Mouse (Mus musculus): ENCODE data around the gene Bspry. TPM values are rescaled to one million over a fixed set of nuclear protein-coding genes. Genes with fewer than 3 reads are reported as not detected.

Bspry gene
- polyA plus RNA-seq, 1 experiment from 2014 or later = 38.2 TPM

- DNase-seq (ENCODE audit: low spot score) = no peak
- H3K27me3 ChIP-seq (ENCODE audit: insufficient read depth, low read length) = no peaks in the 10 kb centered on the region
- peak overlapping the region; percentile 13; the same call in 1 of the 2 replicates for H3K27ac ChIP-seq
- H3K4me2 ChIP-seq (ENCODE audit: low read length) = no peak overlapping the region
- H3K4me1 ChIP-seq (replicated peaks; ENCODE audit: insufficient read depth, low read length) = no peaks in the 10 kb centered on the region
- TF ChIP-seq CTCF (IDR thresholded peaks at IDR 0.05; ENCODE audit: low read depth) = no peak
- ATAC-seq (replicated peaks; ENCODE audit: low FRiP score, low read depth) = peak; percentile 38; the same call in 1 of the 2 replicates
- H3K9me3 ChIP-seq (replicated peaks; ENCODE audit: low read length) = no peaks in the 10 kb centered on the region
- H3K4me3 ChIP-seq (replicated peaks; ENCODE audit: low read depth, low read length) = no peak overlapping the region
- H3K9ac ChIP-seq (ENCODE audit: low read depth, low read length) = no peak overlapping the region
- H3K36me3 ChIP-seq (ENCODE audit: insufficient read depth, low read length) = peaks cover 40% of the 10 kb centered on the region
- 67% methylated on average over 5 of the region's 5 CpGs for WGBS
Measured at GRCm38 (mm10) chr4:62508839-62509238, 29.0 kb downstream of the Bspry start.

- no peak for TF ChIP-seq CTCF (IDR thresholded peaks at IDR 0.05; ENCODE audit: low read depth)
- no peak for DNase-seq (ENCODE audit: low spot score)
- H3K36me3 ChIP-seq (ENCODE audit: insufficient read depth, low read length) = peaks cover 40% of the 10 kb centered on the region
- H3K9ac ChIP-seq (ENCODE audit: low read depth, low read length) = no peak overlapping the region
- no peaks in the 10 kb centered on the region for H3K9me3 ChIP-seq (replicated peaks; ENCODE audit: low read length)
- no peak overlapping the region for H3K4me3 ChIP-seq (replicated peaks; ENCODE audit: low read depth, low read length)
- ATAC-seq (replicated peaks; ENCODE audit: low FRiP score, low read depth) = no peak
- H3K27ac ChIP-seq = no peak overlapping the region
- H3K4me2 ChIP-seq (ENCODE audit: low read length) = no peak overlapping the region
- H3K4me1 ChIP-seq (replicated peaks; ENCODE audit: insufficient read depth, low read length) = no peaks in the 10 kb centered on the region; the same call in 1 of the 2 replicates
- H3K27me3 ChIP-seq (ENCODE audit: insufficient read depth, low read length) = no peaks in the 10 kb centered on the region
- 77% methylated on average over 11 of the region's 11 CpGs for WGBS
Measured at GRCm38 (mm10) chr4:62509946-62510345, 30.1 kb downstream of the Bspry start.

GRCm38 (mm10) chr4:62513998-62514506 is 34.2 kb downstream of the Bspry start:
- no peak; the same call in 1 of the 2 replicates for TF ChIP-seq CTCF (IDR thresholded peaks at IDR 0.05; ENCODE audit: low read depth)
- no peak overlapping the region for H3K4me2 ChIP-seq (ENCODE audit: low read length)
- no peak overlapping the region for H3K4me3 ChIP-seq (replicated peaks; ENCODE audit: low read depth, low read length)
- H3K9me3 ChIP-seq (replicated peaks; ENCODE audit: low read length) = no peaks in the 10 kb centered on the region
- ATAC-seq (replicated peaks; ENCODE audit: low FRiP score, low read depth) = no peak
- H3K4me1 ChIP-seq (replicated peaks; ENCODE audit: insufficient read depth, low read length) = peaks cover 37% of the 10 kb centered on the region
- no peaks in the 10 kb centered on the region for H3K27me3 ChIP-seq (ENCODE audit: insufficient read depth, low read length)
- H3K36me3 ChIP-seq (ENCODE audit: insufficient read depth, low read length) = peaks cover 36% of the 10 kb centered on the region
- H3K9ac ChIP-seq (ENCODE audit: low read depth, low read length) = no peak overlapping the region
- DNase-seq (ENCODE audit: low spot score) = no peak
- WGBS = 60% methylated on average over 11 of the region's 11 CpGs
- no peak overlapping the region for H3K27ac ChIP-seq

- no peak overlapping the region for H3K4me2 ChIP-seq (ENCODE audit: low read length)
Measured at GRCm38 (mm10) chr4:62514995-62515394, 35.1 kb downstream of the Bspry start.

GRCm38 (mm10) chr4:62515490-62515889 is 35.6 kb downstream of the Bspry start:
- H3K36me3 ChIP-seq (ENCODE audit: insufficient read depth, low read length) = peaks cover 24% of the 10 kb centered on the region
- 0 out of 2 replicates have a peak overlapping the region, but pooled peaks have one; percentile 7 for H3K4me2 ChIP-seq (ENCODE audit: low read length)
- no peaks in the 10 kb centered on the region for H3K27me3 ChIP-seq (ENCODE audit: insufficient read depth, low read length)
- H3K27ac ChIP-seq = peak overlapping the region; percentile 81
- no peaks in the 10 kb centered on the region for H3K9me3 ChIP-seq (replicated peaks; ENCODE audit: low read length)
- TF ChIP-seq CTCF (IDR thresholded peaks at IDR 0.05; ENCODE audit: low read depth) = no peak
- 60% methylated on average over 3 of the region's 3 CpGs for WGBS
- peaks cover 38% of the 10 kb centered on the region for H3K4me1 ChIP-seq (replicated peaks; ENCODE audit: insufficient read depth, low read length)
- H3K9ac ChIP-seq (ENCODE audit: low read depth, low read length) = peak overlapping the region; percentile 1; the same call in 1 of the 2 replicates
- H3K4me3 ChIP-seq (replicated peaks; ENCODE audit: low read depth, low read length) = no peak overlapping the region
- ATAC-seq (replicated peaks; ENCODE audit: low FRiP score, low read depth) (no peak), DNase-seq (ENCODE audit: low spot score) (no peak)

More at GRCm38 (mm10) chr4:62514995-62515394, 35.1 kb downstream of the Bspry start:
- Histone ChIP-seq H3K27ac (peak overlapping the region; percentile 81), H3K9ac (ENCODE audit: low read depth, low read length) (no peak overlapping the region), H3K36me3 (ENCODE audit: insufficient read depth, low read length) (peaks cover 27% of the 10 kb centered on the region), H3K27me3 (ENCODE audit: insufficient read depth, low read length) (no peaks in the 10 kb centered on the region), H3K4me1 (replicated peaks; ENCODE audit: insufficient read depth, low read length) (peaks cover 38% of the 10 kb centered on the region), H3K9me3 (replicated peaks; ENCODE audit: low read length) (no peaks in the 10 kb centered on the region), H3K4me3 (replicated peaks; ENCODE audit: low read depth, low read length) (no peak overlapping the region)
- DNase-seq (ENCODE audit: low spot score) (no peak), ATAC-seq (replicated peaks; ENCODE audit: low FRiP score, low read depth) (no peak)
- WGBS = 83% methylated on average over 7 of the region's 7 CpGs
- no peak for TF ChIP-seq CTCF (IDR thresholded peaks at IDR 0.05; ENCODE audit: low read depth)

- 0 out of 2 replicates have a peak overlapping the region, but pooled peaks have one; percentile 7 for H3K4me2 ChIP-seq (ENCODE audit: low read length)
- 12% methylated on average over 2 of the region's 2 CpGs for WGBS
- no peak overlapping the region for H3K4me3 ChIP-seq (replicated peaks; ENCODE audit: low read depth, low read length)
- no peaks in the 10 kb centered on the region for H3K27me3 ChIP-seq (ENCODE audit: insufficient read depth, low read length)
- H3K36me3 ChIP-seq (ENCODE audit: insufficient read depth, low read length) = peaks cover 19% of the 10 kb centered on the region
- peak overlapping the region; percentile 1; the same call in 1 of the 2 replicates for H3K9ac ChIP-seq (ENCODE audit: low read depth, low read length)
- peaks cover 38% of the 10 kb centered on the region for H3K4me1 ChIP-seq (replicated peaks; ENCODE audit: insufficient read depth, low read length)
- H3K27ac ChIP-seq = peak overlapping the region; percentile 81
- peak; percentile 36 for TF ChIP-seq CTCF (IDR thresholded peaks at IDR 0.05; ENCODE audit: low read depth)
- peak; percentile 60 for DNase-seq (ENCODE audit: low spot score)
- H3K9me3 ChIP-seq (replicated peaks; ENCODE audit: low read length) = no peaks in the 10 kb centered on the region
- ATAC-seq (replicated peaks; ENCODE audit: low FRiP score, low read depth) = no peak
Measured at GRCm38 (mm10) chr4:62516079-62516478, 36.2 kb downstream of the Bspry start.
